ENCODE assay signal across 13 mouse cellular contexts in genomic region chr10:60328963-60329650, GRCm38 (mm10). TPM values are rescaled to one million over a fixed set of nuclear protein-coding genes. Genes with fewer than 3 reads are reported as not detected.
DNase-seq lines count a peak whose midpoint lies in the region; ATAC-seq and TF ChIP-seq lines count a peak whose summit lies in the region.
"Had no signal": no experiment of that assay in that cellular context is flagged by ENCODE, and none has a peak within 500 bp of the region (broad histone marks: within the 10 kb centered on the region; RNA-seq: fewer than 3 reads in every experiment).

No protein-coding gene starts in this region.

- no peaks in the 10 kb centered on the region for H3K4me1 ChIP-seq in hindbrain, postnatal 0 days (ENCODE audit: insufficient read depth, low read length)
- no peaks in the 10 kb centered on the region for H3K4me1 ChIP-seq in hindbrain, embryonic 16.5 days (ENCODE audit: control insufficient read depth, insufficient read depth, low read depth, low read length)
- H3K4me1 ChIP-seq in midbrain, postnatal 0 days (ENCODE audit: insufficient read depth, low read length): no peaks in the 10 kb centered on the region
- no peaks in the 10 kb centered on the region for H3K4me1 ChIP-seq in midbrain, embryonic 13.5 days (replicated peaks)
- H3K4me1 ChIP-seq in intestine, embryonic 14.5 days (replicated peaks; ENCODE audit: control insufficient read depth, insufficient read depth, low read length): peaks cover 10% of the 10 kb centered on the region

- no peak for TF ChIP-seq CTCF in hindbrain, postnatal 0 days (IDR thresholded peaks at IDR 0.05; ENCODE audit: low read depth)
- TF ChIP-seq CTCF in midbrain, postnatal 0 days (IDR thresholded peaks at IDR 0.05): no peak

- 0 out of 2 replicates have a peak, but pooled peaks have one; percentile 27 for ATAC-seq in hindbrain, postnatal 0 days
- no peak for ATAC-seq in hindbrain, embryonic 16.5 days
- ATAC-seq in midbrain, postnatal 0 days (ENCODE audit: low FRiP score): no peak
- ATAC-seq in midbrain, embryonic 13.5 days: no peak
- ATAC-seq in intestine, embryonic 14.5 days (replicated peaks; ENCODE audit: low FRiP score, low TSS enrichment, low read depth): peak; percentile 59; the same call in 1 of the 2 replicates
- ATAC-seq in neutrophil, adult 5-6 weeks (ENCODE audit: extremely low read depth, insufficient number of reproducible peaks, low FRiP score, poor library complexity, severe bottlenecking): 0 out of 2 replicates have a peak, but pooled peaks have one; percentile 21
- ATAC-seq in CD4-positive, CD25-positive, alpha-beta regulatory T cell, adult 4 months: no peak

- H3K9me3 ChIP-seq in hindbrain, postnatal 0 days (ENCODE audit: low read length): no peaks in the 10 kb centered on the region
- no peaks in the 10 kb centered on the region for H3K9me3 ChIP-seq in hindbrain, embryonic 16.5 days (ENCODE audit: control insufficient read depth, low read length)
- no peaks in the 10 kb centered on the region for H3K9me3 ChIP-seq in midbrain, postnatal 0 days (ENCODE audit: low read length)
- no peaks in the 10 kb centered on the region for H3K9me3 ChIP-seq in midbrain, embryonic 13.5 days
- H3K9me3 ChIP-seq in intestine, embryonic 14.5 days (ENCODE audit: control insufficient read depth, low read length): no peaks in the 10 kb centered on the region
- H3K9me3 ChIP-seq: liver, embryonic 13.5 days had no signal

- DNase-seq in hindbrain, postnatal 0 days (ENCODE audit: low spot score): peak; percentile 46
- DNase-seq in midbrain, postnatal 0 days (ENCODE audit: low spot score): peak; percentile 33
- DNase-seq in intestine, embryonic 14.5 days (ENCODE audit: low spot score): peak; percentile 73
- DNase-seq: cerebellum, adult 9-10 months; gastrocnemius, postnatal 25 days; liver, embryonic 13.5 days; thymus, postnatal 4 days had no signal

- no peak overlapping the region for H3K4me3 ChIP-seq in hindbrain, postnatal 0 days (ENCODE audit: low read length)
- no peak overlapping the region for H3K4me3 ChIP-seq in hindbrain, embryonic 16.5 days (ENCODE audit: low read length)
- H3K4me3 ChIP-seq in midbrain, postnatal 0 days (ENCODE audit: low read depth, low read length): no peak overlapping the region
- H3K4me3 ChIP-seq in midbrain, embryonic 13.5 days (replicated peaks): no peak overlapping the region
- H3K4me3 ChIP-seq in intestine, embryonic 14.5 days (ENCODE audit: low read depth, low read length): no peak overlapping the region
- H3K4me3 ChIP-seq: erythroblast, embryonic 14.5 days; layer of hippocampus, adult 2 months; liver, embryonic 13.5 days had no signal

- no peak overlapping the region for H3K27ac ChIP-seq in hindbrain, postnatal 0 days
- H3K27ac ChIP-seq in hindbrain, embryonic 16.5 days (ENCODE audit: low read depth, low read length): no peak overlapping the region
- H3K27ac ChIP-seq in midbrain, postnatal 0 days (ENCODE audit: low read depth, low read length): no peak overlapping the region
- no peak overlapping the region for H3K27ac ChIP-seq in midbrain, embryonic 13.5 days
- H3K27ac ChIP-seq in intestine, embryonic 14.5 days (ENCODE audit: low read depth): peak overlapping the region; percentile 57; the same call in 1 of the 2 replicates
- H3K27ac ChIP-seq: layer of hippocampus, adult 2 months; liver, embryonic 13.5 days had no signal

- H3K9ac ChIP-seq in hindbrain, postnatal 0 days (replicated peaks; ENCODE audit: low read length): no peak overlapping the region
- no peak overlapping the region for H3K9ac ChIP-seq in hindbrain, embryonic 16.5 days (ENCODE audit: low read depth, low read length)
- no peak overlapping the region for H3K9ac ChIP-seq in midbrain, postnatal 0 days (replicated peaks; ENCODE audit: low read length, poor library complexity, severe bottlenecking)
- no peak overlapping the region for H3K9ac ChIP-seq in midbrain, embryonic 13.5 days (replicated peaks)
- H3K9ac ChIP-seq in intestine, embryonic 14.5 days (ENCODE audit: low read length): no peak overlapping the region
- H3K9ac ChIP-seq: liver, embryonic 13.5 days had no signal

- H3K27me3 ChIP-seq in hindbrain, postnatal 0 days (ENCODE audit: insufficient read depth, low read length): no peaks in the 10 kb centered on the region
- H3K27me3 ChIP-seq in hindbrain, embryonic 16.5 days (replicated peaks; ENCODE audit: control insufficient read depth, insufficient read depth, low read length): no peaks in the 10 kb centered on the region
- no peaks in the 10 kb centered on the region for H3K27me3 ChIP-seq in midbrain, postnatal 0 days (ENCODE audit: insufficient read depth, low read length)
- H3K27me3 ChIP-seq in midbrain, embryonic 13.5 days: no peaks in the 10 kb centered on the region
- H3K27me3 ChIP-seq in intestine, embryonic 14.5 days (replicated peaks; ENCODE audit: control insufficient read depth, insufficient read depth, low read length): no peaks in the 10 kb centered on the region
- H3K27me3 ChIP-seq: liver, embryonic 13.5 days had no signal

- no peak overlapping the region for H3K4me2 ChIP-seq in hindbrain, postnatal 0 days (ENCODE audit: low read depth, low read length)
- no peak overlapping the region for H3K4me2 ChIP-seq in hindbrain, embryonic 16.5 days (ENCODE audit: low read length)
- no peak overlapping the region for H3K4me2 ChIP-seq in midbrain, postnatal 0 days (ENCODE audit: low read depth, low read length, poor library complexity, severe bottlenecking)
- no peak overlapping the region for H3K4me2 ChIP-seq in midbrain, embryonic 13.5 days (replicated peaks)
- no peak overlapping the region for H3K4me2 ChIP-seq in intestine, embryonic 14.5 days (ENCODE audit: low read length)
- H3K4me2 ChIP-seq: liver, embryonic 13.5 days had no signal

- 67% methylated on average over 11 of the region's 11 CpGs for WGBS in hindbrain, postnatal 0 days
- 79% methylated on average over 11 of the region's 11 CpGs for WGBS in hindbrain, embryonic 16.5 days
- WGBS in midbrain, postnatal 0 days: 84% methylated on average over 11 of the region's 11 CpGs
- 81% methylated on average over 11 of the region's 11 CpGs for WGBS in midbrain, embryonic 13.5 days
- 55% methylated on average over 11 of the region's 11 CpGs for WGBS in intestine, embryonic 14.5 days

- no peaks in the 10 kb centered on the region for H3K36me3 ChIP-seq in hindbrain, postnatal 0 days (ENCODE audit: insufficient read depth, low read length)
- no peaks in the 10 kb centered on the region for H3K36me3 ChIP-seq in hindbrain, embryonic 16.5 days (ENCODE audit: control insufficient read depth, insufficient read depth, low read length)
- H3K36me3 ChIP-seq in midbrain, postnatal 0 days (ENCODE audit: insufficient read depth, low read length): no peaks in the 10 kb centered on the region
- H3K36me3 ChIP-seq in midbrain, embryonic 13.5 days: no peaks in the 10 kb centered on the region
- H3K36me3 ChIP-seq in intestine, embryonic 14.5 days (ENCODE audit: control insufficient read depth, insufficient read depth, low read length): no peaks in the 10 kb centered on the region
- H3K36me3 ChIP-seq: liver, embryonic 13.5 days had no signal

RNA-seq across cellular contexts. Expression of gene Vsir, which starts 17.5 kb away (rescaled TPM):
- 19.2 and 43.1 TPM in 2 replicates for total RNA-seq in hindbrain, postnatal 0 days (2014; rRNA removed)
- polyA plus RNA-seq in hindbrain, postnatal 0 days (2015; fragmentation: Nextera tagmentation; extraction: Ambion mirVana): 1.9 and 4.8 TPM in 2 replicates
- polyA plus RNA-seq in hindbrain, embryonic 16.5 days (2015; fragmentation: Nextera tagmentation; extraction: Ambion mirVana): 2.4 TPM in 2 replicates
- total RNA-seq in midbrain, postnatal 0 days (2014; rRNA removed): 5.9 and 15.8 TPM in 2 replicates
- 3.4 and 3.7 TPM in 2 replicates for polyA plus RNA-seq in midbrain, postnatal 0 days (2015; fragmentation: Nextera tagmentation; extraction: Ambion mirVana)
- 1.6 and 1.7 TPM in 2 replicates for polyA plus RNA-seq in midbrain, embryonic 13.5 days (2015; fragmentation: Nextera tagmentation; extraction: Ambion mirVana)
- polyA plus RNA-seq in intestine, embryonic 14.5 days (2014; fragmentation: Nextera tagmentation; extraction: Ambion mirVana): 6.0 and 6.1 TPM in 2 replicates
- 440 and 506 TPM in 2 replicates for total RNA-seq in neutrophil, adult 5-6 weeks (2017)
- 100 to 1,000 TPM; 171 to 206 TPM for polyA plus RNA-seq in CD4-positive, CD25-positive, alpha-beta regulatory T cell, adult 4 months (2017; shearing (Covaris generic))

RNA-seq across cellular contexts. Expression of gene Psap, which starts 51.7 kb away (rescaled TPM):
- total RNA-seq in hindbrain, postnatal 0 days (2014; rRNA removed): 768 and 845 TPM in 2 replicates
- polyA plus RNA-seq in hindbrain, postnatal 0 days (2015; fragmentation: Nextera tagmentation; extraction: Ambion mirVana): 277 and 281 TPM in 2 replicates
- 218 and 239 TPM in 2 replicates for polyA plus RNA-seq in hindbrain, embryonic 16.5 days (2015; fragmentation: Nextera tagmentation; extraction: Ambion mirVana)
- 714 and 811 TPM in 2 replicates for total RNA-seq in midbrain, postnatal 0 days (2014; rRNA removed)
- 272 and 300 TPM in 2 replicates for polyA plus RNA-seq in midbrain, postnatal 0 days (2015; fragmentation: Nextera tagmentation; extraction: Ambion mirVana)
- 126 and 154 TPM in 2 replicates for polyA plus RNA-seq in midbrain, embryonic 13.5 days (2015; fragmentation: Nextera tagmentation; extraction: Ambion mirVana)
- polyA plus RNA-seq in intestine, embryonic 14.5 days (2014; fragmentation: Nextera tagmentation; extraction: Ambion mirVana): 104 and 124 TPM in 2 replicates
- 675 and 698 TPM in 2 replicates for total RNA-seq in neutrophil, adult 5-6 weeks (2017)
- 100 to 1,000 TPM in 1 of 2 experiments, 10 to 100 TPM in 1; 89.0 to 427 TPM for polyA plus RNA-seq in CD4-positive, CD25-positive, alpha-beta regulatory T cell, adult 4 months (2017; shearing (Covaris generic))

Comparison
In these comparisons a context has a peak if more than half of its experiments do, and no peak if none do; other contexts are left out.
1. ATAC-seq: peak in hindbrain, postnatal 0 days (single experiment), intestine, embryonic 14.5 days (single experiment) and neutrophil, adult 5-6 weeks (single experiment); none in hindbrain, embryonic 16.5 days (single experiment), midbrain, postnatal 0 days (single experiment), midbrain, embryonic 13.5 days (single experiment) and CD4-positive, CD25-positive, alpha-beta regulatory T cell, adult 4 months (single experiment).
2. RNA of gene Vsir, which starts 17.5 kb away (polyA plus RNA-seq): 171 to 206 TPM in CD4-positive, CD25-positive, alpha-beta regulatory T cell, adult 4 months; 6.0 to 6.1 TPM in intestine, embryonic 14.5 days, 1.9 to 4.8 TPM in hindbrain, postnatal 0 days, 3.4 to 3.7 TPM in midbrain, postnatal 0 days, 2.4 TPM in hindbrain, embryonic 16.5 days and 1.6 to 1.7 TPM in midbrain, embryonic 13.5 days; every median in the first group is over 10 times any median in the second.
3. Peak in every context shown above with its lines, with median percentiles within 50 percentile points of each other: DNase-seq.